Mouse (Mus musculus) brain, adult 10 weeks (tissue): ENCODE results near the gene Pole2. TPM values are rescaled to one million over a fixed set of nuclear protein-coding genes. Genes with fewer than 3 reads are reported as not detected.

ENCODE experiments used
- polyA plus RNA-seq: library from polyadenylated mRNA; stranded (reverse); fragments of 350-450 nt; fragmentation: Illumina TruSeq; extraction: RNeasy Lipid Tissue Mini Kit (QIAGEN cat#74804); gene quantifications from one replicate; pipeline ENCODE4 v1.2.3, GENCODE M21; 2015; ENCODE audit warnings: low read depth, low replicate concordance

Pole2 gene
- 0.70 TPM for polyA plus RNA-seq

DNA sequence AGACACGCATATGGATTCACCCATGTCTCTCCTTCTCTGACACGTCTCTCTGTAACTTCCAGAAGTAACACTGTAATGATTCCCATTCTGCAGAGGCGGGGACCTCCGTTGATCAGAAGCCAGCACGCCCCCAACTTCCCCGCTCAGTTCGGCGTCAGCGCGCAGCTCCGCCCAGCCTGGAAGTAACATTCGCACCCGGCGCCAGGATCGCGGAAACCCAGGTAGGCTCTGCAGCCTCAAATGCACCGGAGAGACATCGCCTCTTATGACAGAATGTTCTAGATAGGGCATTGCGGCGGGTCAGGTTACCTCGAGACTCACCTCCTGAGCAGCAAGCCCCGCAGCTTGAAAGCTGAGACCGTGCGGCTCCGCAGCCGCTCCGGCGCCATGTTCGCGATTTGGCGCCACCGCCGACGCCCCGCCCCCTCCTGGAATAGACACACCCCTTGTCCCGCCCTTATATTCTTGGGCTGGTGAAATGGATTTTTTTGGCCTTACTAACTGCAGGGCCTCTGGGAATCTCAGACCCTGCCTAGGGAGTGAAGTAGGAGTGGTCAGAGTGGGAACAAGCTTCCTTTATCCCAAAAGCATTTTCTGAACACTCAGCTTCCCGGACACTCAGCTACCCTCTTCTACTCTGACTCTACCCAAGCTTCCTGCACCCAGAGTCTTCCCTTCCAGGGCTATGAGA lies at the start of gene Pole2:
Pole2 (minus strand) TSS at position 420 of the 691 bp plus-strand sequence.

DNA sequence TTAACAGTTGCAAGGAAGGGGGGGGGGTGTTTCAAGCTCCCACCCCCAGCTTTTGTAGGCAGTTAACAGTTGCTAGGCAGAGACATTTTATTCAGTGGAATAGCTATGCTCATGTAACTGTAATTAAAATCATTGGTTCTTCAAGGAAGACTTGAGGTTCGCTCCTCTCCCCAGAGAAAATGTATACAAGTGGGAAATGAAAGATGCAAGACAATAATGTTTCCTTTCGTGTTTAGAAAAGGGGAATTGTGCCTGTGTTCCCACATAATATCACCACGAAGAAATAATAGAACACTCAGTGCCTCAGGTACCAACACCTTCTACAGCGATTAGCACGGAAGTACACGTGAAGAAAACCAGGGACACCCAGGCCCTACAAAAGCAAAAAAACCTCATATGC lies 12.9 kb upstream of the Pole2 start, which contains the start of gene Klhdc1:
Klhdc1 (plus strand) TSS at position 301 of the 400 bp plus-strand sequence.

DNA sequence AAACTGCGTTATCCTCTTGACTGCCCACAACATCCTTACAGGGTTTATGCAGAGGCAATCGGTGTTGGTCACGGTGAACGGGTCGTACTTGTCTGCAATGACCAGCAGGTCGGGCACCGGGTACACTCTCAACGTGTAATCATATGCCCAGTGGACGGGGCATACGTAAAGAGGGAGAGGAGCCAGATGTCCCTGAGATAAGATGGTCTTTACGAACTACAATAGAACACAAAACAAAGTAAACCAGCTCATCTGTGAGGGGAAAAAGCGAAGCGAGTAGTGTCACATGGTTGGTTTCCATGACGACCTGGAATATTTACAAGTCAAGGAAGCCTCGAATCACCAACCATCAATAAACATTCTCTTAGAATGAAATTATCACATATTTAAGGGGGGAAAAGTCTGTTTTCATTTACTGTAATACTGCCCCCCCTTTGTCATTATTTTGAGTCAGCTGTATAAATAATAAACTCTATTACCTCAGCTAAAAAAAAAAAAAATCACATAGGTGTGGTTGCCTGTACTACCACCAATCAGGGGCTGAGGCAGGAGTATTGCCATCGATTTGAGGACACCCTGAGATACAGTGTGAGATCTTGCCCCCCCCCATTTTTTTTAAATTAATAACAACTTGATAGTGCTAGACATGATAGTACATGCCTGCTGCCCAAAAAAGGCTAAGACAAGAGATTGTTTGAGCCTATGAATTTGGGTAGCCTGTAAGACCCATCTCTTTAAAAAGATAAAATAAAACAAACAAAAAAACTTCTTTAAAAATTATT lies 23.8 kb downstream of the Pole2 start, which contains the start of gene Gm49384:
Gm49384 (minus strand) TSS at position 216 of the 782 bp plus-strand sequence.

GRCm38 (mm10) chr12:69198164-69198535 lies 29.8 kb downstream of the Pole2 start, which contains the start of gene Dnaaf2:
Gene Dnaaf2, minus strand, starts transcription at chr12:69198429.

DNA sequence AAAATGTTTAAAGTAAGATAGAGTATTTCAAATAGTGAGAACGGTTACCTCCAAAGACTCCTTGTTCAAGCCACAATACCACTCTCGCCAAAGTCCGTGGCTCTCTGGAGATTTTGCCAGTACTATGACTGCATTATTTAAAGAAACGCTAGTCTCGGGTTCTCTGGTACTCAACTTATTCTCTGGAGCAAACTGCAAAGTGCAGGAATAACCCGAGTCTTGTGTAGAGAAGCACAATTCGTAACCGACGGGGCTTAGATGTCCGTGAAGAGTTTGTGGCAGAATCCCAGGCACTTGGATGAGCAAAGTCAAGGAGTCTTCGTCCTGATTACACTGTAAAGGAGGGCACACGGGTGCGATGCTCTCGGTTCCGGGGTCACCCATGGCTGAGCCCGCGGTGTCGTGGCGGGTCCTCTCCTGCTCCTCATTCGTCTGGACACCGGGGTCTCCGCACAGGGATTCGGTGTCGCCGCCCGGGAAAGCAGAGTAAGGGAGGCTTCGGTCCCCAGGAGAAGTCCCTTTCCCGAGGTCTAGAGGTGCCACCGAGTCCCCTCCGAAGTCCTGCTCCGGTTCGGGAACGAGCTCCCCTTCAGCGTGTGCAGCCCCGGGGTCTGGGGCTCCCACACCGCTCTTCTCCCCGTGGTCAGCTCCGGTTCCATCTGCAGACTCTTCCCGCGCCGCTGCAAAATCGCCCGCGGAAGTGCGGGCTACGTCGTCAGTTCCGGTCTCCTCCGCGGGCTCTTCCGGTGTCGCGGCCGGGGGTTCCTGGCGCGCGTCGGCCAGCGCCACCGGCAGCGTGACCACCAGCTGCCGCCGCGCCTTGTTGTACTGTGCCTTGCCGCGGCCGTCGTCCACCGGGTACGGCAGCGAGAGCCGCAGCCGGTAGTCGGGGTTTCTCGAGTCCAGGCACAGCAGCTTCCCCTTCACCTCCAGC lies 31.3 kb downstream of the Pole2 start, which contains the start of gene Gm49383:
Gm49383 (minus strand) TSS at position 661 of the 934 bp plus-strand sequence.

DNA sequence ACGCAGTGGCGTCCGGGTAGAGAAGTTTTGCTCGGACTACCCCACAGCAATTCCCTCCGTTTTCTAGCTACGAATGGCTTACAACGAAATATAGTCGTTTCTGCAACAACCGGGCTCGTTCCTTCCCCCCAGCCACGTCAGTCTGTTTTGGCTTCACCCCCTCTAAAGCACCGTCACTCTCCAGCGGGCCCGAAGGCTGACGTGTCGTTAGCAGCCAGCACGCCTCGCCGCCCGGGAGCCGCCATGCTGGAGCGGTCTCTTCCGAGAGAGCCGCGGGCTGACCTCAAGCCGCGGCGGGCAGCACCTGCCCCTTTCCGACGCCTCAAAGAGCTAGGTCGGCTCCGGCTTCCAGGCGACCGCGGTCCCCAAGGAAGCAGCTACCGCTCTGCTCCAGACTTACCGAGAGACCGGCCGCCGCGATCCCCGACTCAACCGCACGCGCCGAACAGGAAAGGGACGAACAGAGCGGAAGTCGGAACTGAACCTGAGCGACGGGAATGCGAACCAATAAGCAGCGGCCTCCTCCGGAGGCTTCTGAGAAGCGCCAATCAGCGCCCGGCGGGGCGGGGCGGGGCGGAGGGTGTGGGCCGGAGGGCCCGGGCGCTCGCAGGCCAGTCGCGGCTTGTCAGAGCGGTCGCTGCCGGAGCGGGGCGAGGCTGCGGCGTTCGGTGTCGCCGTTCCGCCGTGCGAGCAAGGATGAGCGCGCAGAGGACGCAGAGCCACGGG lies 44.2 kb downstream of the Pole2 start, which contains the start of the genes Rpl36al and Mgat2:
Rpl36al (minus strand) TSS at position 501 of the 726 bp plus-strand sequence.
Mgat2 (plus strand) TSS at position 575 of the 726 bp plus-strand sequence.

GRCm38 (mm10) chr12:69168461-69169106 lies 59.4 kb downstream of the Pole2 start, which contains the start of gene Lrr1:
Gene Lrr1, plus strand, starts transcription at chr12:69168814.

GRCm38 (mm10) chr12:69158765-69159577 lies 69.0 kb downstream of the Pole2 start, which contains the start of gene Rps29:
Gene Rps29, minus strand, starts transcription at chr12:69159186.

Other genes starting within 250 kb of the Pole2 start
- gene Rps29, start 69.0 kb downstream of the Pole2 start, polyA plus RNA-seq = 2,609 TPM
- not detected for gene Lrr1, start 59.4 kb downstream of the Pole2 start, polyA plus RNA-seq
- gene Rpl36al, start 44.1 kb downstream of the Pole2 start, polyA plus RNA-seq = 388 TPM
- 28.9 TPM for gene Mgat2, start 44.0 kb downstream of the Pole2 start, polyA plus RNA-seq
- gene Gm49383, start 31.1 kb downstream of the Pole2 start, polyA plus RNA-seq = 4.6 TPM
- 1.5 TPM for gene Dnaaf2, start 29.8 kb downstream of the Pole2 start, polyA plus RNA-seq
- gene Gm49384, start 23.9 kb downstream of the Pole2 start, polyA plus RNA-seq = 4.6 TPM
- gene Klhdc1, start 13.0 kb upstream of the Pole2 start, polyA plus RNA-seq = 23.2 TPM
- 215 TPM for gene Klhdc2, start 68.5 kb upstream of the Pole2 start, polyA plus RNA-seq
- gene Nemf, start 129.0 kb upstream of the Pole2 start, polyA plus RNA-seq = 26.5 TPM
- 38.4 TPM for gene Arf6, start 144.0 kb upstream of the Pole2 start, polyA plus RNA-seq
- gene Gm9887, start 144.3 kb upstream of the Pole2 start, polyA plus RNA-seq = not detected